Mouse (Mus musculus) CH12.LX (cell line): ENCODE data around the gene Birc2. TPM values are rescaled to one million over a fixed set of nuclear protein-coding genes. Genes with fewer than 3 reads are reported as not detected.

Source experiments
- DNase-seq: peaks from one replicate; pipeline ENCODE4 v3.0.0-alpha.2; 2013; ENCODE audit errors: extremely low read depth
- H3K27ac ChIP-seq: 2 replicates; pipeline ENCODE4 v1.5.1; 2012; ENCODE audit warnings: low read depth, mild to moderate bottlenecking, control low read depth, moderate library complexity; ENCODE audit not compliant: insufficient read depth
- H3K27me3 ChIP-seq: replicated peaks from 2 replicates; pipeline ENCODE3; 2012; ENCODE audit warnings: inconsistent platforms
- H3K36me3 ChIP-seq, 2 experiments: replicated peaks in 1 of 2; 2 replicates each; pipeline versions ENCODE3 to v1.6.1; 2012; ENCODE audit warnings: inconsistent platforms in 1 of 2, low read length in 1 of 2, mild to moderate bottlenecking in 1 of 2, mixed read lengths in 1 of 2, moderate library complexity in 1 of 2; ENCODE audit not compliant: control insufficient read depth in 1 of 2, insufficient read depth in 1 of 2
- H3K4me1 ChIP-seq, 2 experiments: 2 replicates each; pipeline ENCODE4 v1.6.1; 2012; ENCODE audit warnings: inconsistent platforms in 1 of 2, moderate library complexity in 1 of 2; ENCODE audit not compliant: insufficient read depth in 2 of 2, control insufficient read depth in 1 of 2
- H3K4me2 ChIP-seq: 2 replicates; pipeline ENCODE4 v1.6.1; 2012; ENCODE audit warnings: low read depth, mild to moderate bottlenecking, control low read depth; ENCODE audit not compliant: poor library complexity, insufficient read depth, severe bottlenecking
- H3K4me3 ChIP-seq, 3 experiments: fragments of 150-350 bp in 1 of 3; sonication (generic) in 1 of 3; replicated peaks in 1 of 3; 2 replicates each; pipeline versions ENCODE3 to v1.5.1; 2011 to 2012; ENCODE audit warnings: low read depth in 2 of 3, low read length in 2 of 3, mild to moderate bottlenecking in 2 of 3, moderate library complexity in 2 of 3, control low read depth in 1 of 3, improper control_type of control experiment in 1 of 3, inconsistent platforms in 1 of 3, mixed read lengths in 1 of 3; ENCODE audit not compliant: poor library complexity in 1 of 3
- H3K79me2 ChIP-seq: replicated peaks from 2 replicates; pipeline ENCODE4 v1.6.1; 2012; ENCODE audit warnings: mild to moderate bottlenecking, moderate library complexity; ENCODE audit not compliant: control insufficient read depth, poor library complexity, insufficient read depth, severe bottlenecking; ENCODE audit errors: extremely low read depth
- H3K9ac ChIP-seq: 2 replicates; pipeline ENCODE4 v1.6.1; 2012; ENCODE audit warnings: low read depth, mild to moderate bottlenecking, control low read depth, moderate library complexity; ENCODE audit not compliant: insufficient read depth
- H3K9me3 ChIP-seq: replicated peaks from 2 replicates; pipeline ENCODE3; 2012; ENCODE audit warnings: low read length, inconsistent platforms, mixed read lengths
- CHD1 ChIP-seq: IDR thresholded peaks from 2 replicates; pipeline ENCODE4 v1.6.1; 2012; ENCODE audit warnings: low read depth, low read length, improper control_type of control experiment, inconsistent platforms
- E2F4 ChIP-seq: IDR thresholded peaks from 2 replicates; pipeline ENCODE4 v1.6.1; 2011; ENCODE audit warnings: low read depth, low read length, improper control_type of control experiment; ENCODE audit not compliant: insufficient replicate concordance
- EP300 ChIP-seq: IDR thresholded peaks from 2 replicates; pipeline ENCODE4 v1.6.1; 2011; ENCODE audit warnings: low read length, improper control_type of control experiment
- HCFC1 ChIP-seq: IDR thresholded peaks from 2 replicates; pipeline ENCODE4 v1.6.1; 2012; ENCODE audit warnings: low read depth, mild to moderate bottlenecking, inconsistent platforms, low read length, improper control_type of control experiment
- JUND ChIP-seq: conservative IDR thresholded peaks from 2 replicates; pipeline ENCODE4 v1.6.1; 2011; ENCODE audit warnings: low read depth, low read length, improper control_type of control experiment
- MYC ChIP-seq: IDR thresholded peaks from 2 replicates; pipeline ENCODE4 v1.6.1; 2011; ENCODE audit warnings: low read depth, mild to moderate bottlenecking, improper control_type of control experiment, low read length
- NELFE ChIP-seq: IDR thresholded peaks from 2 replicates; pipeline ENCODE4 v1.6.1; 2011; ENCODE audit warnings: low read depth, low read length, improper control_type of control experiment
- POLR2A ChIP-seq: IDR thresholded peaks from 2 replicates; pipeline ENCODE4 v1.6.1; 2011; ENCODE audit warnings: low read depth, mild to moderate bottlenecking, improper control_type of control experiment, low read length
- RCOR1 ChIP-seq: conservative IDR thresholded peaks from 2 replicates; pipeline ENCODE4 v1.6.1; 2012; ENCODE audit warnings: low read depth, mild to moderate bottlenecking, inconsistent platforms, low read length, improper control_type of control experiment
- SIN3A ChIP-seq: IDR thresholded peaks from 2 replicates; pipeline ENCODE4 v1.6.1; 2012; ENCODE audit warnings: low read length, improper control_type of control experiment, inconsistent platforms
- TBP ChIP-seq: conservative IDR thresholded peaks from 2 replicates; pipeline ENCODE4 v1.6.1; 2011; ENCODE audit warnings: low read depth, low read length, improper control_type of control experiment
- TCF12 ChIP-seq: IDR thresholded peaks from 2 replicates; pipeline ENCODE4 v1.6.1; 2014; ENCODE audit warnings: low read depth, mild to moderate bottlenecking, inconsistent platforms, low read length, improper control_type of control experiment
- USF2 ChIP-seq: conservative IDR thresholded peaks from 2 replicates; pipeline ENCODE4 v1.6.1; 2011; ENCODE audit warnings: low read depth, low read length, improper control_type of control experiment
- ZC3H11A ChIP-seq: IDR thresholded peaks from 2 replicates; pipeline ENCODE4 v1.6.1; 2012; ENCODE audit warnings: low read depth, mild to moderate bottlenecking, inconsistent platforms, low read length, improper control_type of control experiment
- ZNF384 ChIP-seq: IDR thresholded peaks from 2 replicates; pipeline ENCODE4 v1.6.1; 2012; ENCODE audit warnings: low read depth, low read length, improper control_type of control experiment, inconsistent platforms
- dilution Hi-C: fragments of 300-500 bp; cut with MboI; formaldehyde crosslinking; loops from 2 replicates; pipeline ENCODE4 v1.14.3; 2020; ENCODE audit warnings: low sequenced_read_pairs; ENCODE audit not compliant: extremely low pct_unique_long_range_greater_than_20kb, extremely low pct_ligation_motif_present
- in situ Hi-C: fragments of 300-500 bp; cut with MboI; formaldehyde crosslinking; loops from 3 replicates; pipeline ENCODE4 v1.14.3; 2019; ENCODE audit warnings: low sequenced_read_pairs, low pct_ligation_motif_present, low pct_unique_long_range_greater_than_20kb, mixed read lengths
- polyA plus RNA-seq: library from polyadenylated mRNA; unstranded; fragments of >175 nt; gene quantifications from 2 replicates; pipeline ENCODE4 v1.2.1, GENCODE M21; 2012; ENCODE audit warnings: low read depth; ENCODE audit not compliant: insufficient read length
- total RNA-seq, 2 experiments: library from RNA; depleted of rRNA; stranded (reverse); fragments of 300-350 nt in 1 of 2; fragments of >200 nt in 1 of 2; gene quantifications; 2 replicates each; pipeline ENCODE4 v1.2.3; 2012 to 2014

The Birc2 gene
- total and polyA plus RNA-seq, 3 experiments = 43.4 to 134 (median 94.7) TPM

DNA sequence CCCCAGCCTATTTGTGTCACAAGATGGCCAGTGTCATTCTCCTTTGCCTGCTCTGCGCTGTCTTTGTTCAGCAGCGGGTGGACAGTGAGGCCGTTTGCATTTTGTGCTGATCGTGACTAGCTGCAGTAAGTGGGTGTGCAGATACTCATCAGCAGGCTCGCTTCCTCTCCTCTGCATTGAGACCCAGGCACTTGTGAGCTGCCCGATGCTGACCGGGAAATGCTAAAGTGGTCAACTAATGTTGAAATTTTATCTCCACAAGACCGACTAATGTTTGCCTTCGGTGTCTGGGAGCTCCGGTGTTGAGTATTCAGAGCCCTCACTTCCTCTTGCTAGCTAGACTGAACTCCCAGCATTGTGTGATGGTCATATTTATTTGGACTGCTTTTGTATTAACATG lies 62.3 kb downstream of the Birc2 start:
- DNase-seq = no peak
- Histone ChIP-seq H3K9ac (no peak overlapping the region), H3K27ac (no peak overlapping the region), H3K4me1 (peaks cover 6 to 62% of the 10 kb centered on the region in 2 experiments; a peak in 3 of 4 replicates), H3K27me3 (no peaks in the 10 kb centered on the region), H3K36me3 (peaks cover 76 to 98% of the 10 kb centered on the region in 2 experiments), H3K79me2 (peaks cover 34% of the 10 kb centered on the region), H3K9me3 (no peaks in the 10 kb centered on the region), H3K4me3 (no peak overlapping the region), H3K4me2 (no peak overlapping the region)
- TF ChIP-seq POLR2A (no peak), TCF12 (no peak), EP300 (no peak), ZNF384 (no peak), ZC3H11A (no peak), USF2 (no peak)
- dilution Hi-C loops = no loop called here
- in situ Hi-C loops = loop anchor here (5.0 kb wide), 1 partner anchor 58 kb away; no protein-coding TSS in a partner anchor

GRCm38 (mm10) chr9:7773686-7774085 lies 63.2 kb downstream of the Birc2 start:
- no peak overlapping the region for H3K4me2 ChIP-seq
- H3K9ac ChIP-seq = no peak overlapping the region
- H3K27ac ChIP-seq = no peak overlapping the region
- H3K79me2 ChIP-seq = peaks cover 39% of the 10 kb centered on the region
- dilution Hi-C loops = no loop called here
- TF ChIP-seq ZNF384 (no peak), NELFE (no peak), HCFC1 (no peak), JUND (no peak), E2F4 (no peak), MYC (no peak), EP300 (no peak), TBP (no peak), RCOR1 (no peak), SIN3A (no peak), CHD1 (no peak)
- H3K27me3 ChIP-seq = no peaks in the 10 kb centered on the region
- H3K4me3 ChIP-seq = no peak overlapping the region
- H3K4me1 ChIP-seq = peaks cover 6 to 58% of the 10 kb centered on the region in 2 experiments; a peak in 3 of 4 replicates
- H3K36me3 ChIP-seq = peaks cover 76 to 98% of the 10 kb centered on the region in 2 experiments
- in situ Hi-C loops = loop anchor here (5.0 kb wide), 1 partner anchor 59 kb away; no protein-coding TSS in a partner anchor
- H3K9me3 ChIP-seq = no peaks in the 10 kb centered on the region
- DNase-seq = no peak
